Mouse (Mus musculus): ENCODE results near the gene Rpl34.

DNA sequence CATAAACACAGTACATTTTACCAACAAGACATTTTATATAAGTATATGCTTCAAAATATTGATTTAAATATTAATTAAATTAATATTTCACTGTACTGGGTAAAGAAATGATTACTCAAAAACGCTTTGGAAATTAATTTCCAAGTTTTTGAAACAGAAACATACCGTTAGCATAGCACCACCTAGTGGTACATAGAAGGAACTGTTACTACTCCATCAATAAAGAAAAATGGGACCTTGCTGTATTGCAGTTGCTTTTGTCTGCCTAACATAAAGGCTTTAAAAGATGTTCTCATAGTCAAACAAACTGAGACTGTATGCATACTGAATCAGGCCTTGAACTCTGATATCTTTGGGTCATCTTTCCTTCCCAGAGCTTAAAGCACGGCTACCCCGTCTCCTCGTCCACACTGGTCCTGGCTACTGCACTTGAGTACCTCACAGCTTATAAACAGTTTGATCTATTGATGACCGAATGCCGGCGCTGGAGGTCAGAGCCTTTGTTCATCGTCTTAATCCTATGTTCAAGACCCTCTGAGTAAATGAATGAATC, 36.1 kb downstream of the Rpl34 start:
- no peak for TF ChIP-seq CTCF (IDR thresholded peaks at IDR 0.05; ENCODE audit: extremely low read depth, insufficient read length, insufficient replicate concordance, low read depth, low read length)
- no peak for TF ChIP-seq POLR2A (IDR thresholded peaks at IDR 0.05; ENCODE audit: low read depth, low read length)
